Mouse (Mus musculus) gastrocnemius, adult 8-10 months (tissue): Measurements from ENCODE around the gene Mrps33. TPM values are rescaled to one million over a fixed set of nuclear protein-coding genes. Genes with fewer than 3 reads are reported as not detected.

Experiments used
- DNase-seq, 2 experiments: peaks; one replicate each; pipeline ENCODE4 v3.0.0; 2022; ENCODE audit warnings: low spot score in 2 of 2
- total RNA-seq, 4 experiments: library from RNA; stranded (reverse); gene quantifications; 2 replicates each; pipeline ENCODE4 v1.2.4; 2022

Mrps33 gene
- total RNA-seq = 10 to 100 TPM; 53.7 to 60.8 (median 56.4) TPM

GRCm38 (mm10) chr6:39810612-39811116 lies at the start of gene Mrps33:
Mrps33 (minus strand) TSS chr6:39810988.
- DNase-seq = peak; percentile 97

GRCm38 (mm10) chr6:39849667-39850066 lies 38.9 kb upstream of the Mrps33 start:
- no peak for DNase-seq

DNA sequence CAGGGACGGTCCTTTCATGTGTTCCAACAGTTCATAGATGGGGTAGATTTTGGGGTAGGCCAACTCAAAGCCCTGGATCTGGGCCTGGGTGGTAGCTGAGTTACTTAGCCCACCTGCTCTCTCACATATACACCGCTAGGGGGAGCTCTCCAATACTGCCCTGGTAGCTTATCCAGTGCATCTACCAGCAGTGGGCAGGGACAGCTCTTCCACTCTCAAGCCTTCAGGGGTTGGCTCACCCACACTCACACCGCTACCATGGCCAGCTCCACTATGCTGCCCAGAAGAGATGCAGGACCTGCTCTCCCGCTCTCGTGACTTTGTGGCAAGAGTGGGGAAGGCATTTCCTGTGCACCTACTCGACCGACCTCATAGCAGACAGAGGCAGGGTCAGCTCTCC lies 38.0 kb upstream of the Mrps33 start:
- DNase-seq = no peak

DNA sequence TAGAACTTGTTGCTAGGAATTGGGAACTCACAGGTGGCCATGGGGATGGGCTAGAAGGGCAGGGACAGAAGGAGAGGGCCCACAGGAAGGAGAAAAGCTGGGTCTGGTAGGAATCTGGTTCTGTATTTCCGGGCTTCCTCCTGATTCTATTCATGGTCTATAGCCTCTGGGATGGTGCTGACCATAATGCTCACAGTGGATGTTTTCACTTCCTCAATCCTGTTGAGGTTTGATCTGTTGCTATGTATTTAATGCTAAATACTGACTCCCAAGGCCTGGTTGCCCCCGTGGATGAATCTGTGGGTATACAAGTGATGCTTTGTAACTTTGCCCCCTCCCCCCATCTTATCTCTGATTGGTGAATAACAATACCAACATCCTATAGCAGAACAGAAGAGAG lies 36.8 kb upstream of the Mrps33 start:
- no peak for DNase-seq

DNA sequence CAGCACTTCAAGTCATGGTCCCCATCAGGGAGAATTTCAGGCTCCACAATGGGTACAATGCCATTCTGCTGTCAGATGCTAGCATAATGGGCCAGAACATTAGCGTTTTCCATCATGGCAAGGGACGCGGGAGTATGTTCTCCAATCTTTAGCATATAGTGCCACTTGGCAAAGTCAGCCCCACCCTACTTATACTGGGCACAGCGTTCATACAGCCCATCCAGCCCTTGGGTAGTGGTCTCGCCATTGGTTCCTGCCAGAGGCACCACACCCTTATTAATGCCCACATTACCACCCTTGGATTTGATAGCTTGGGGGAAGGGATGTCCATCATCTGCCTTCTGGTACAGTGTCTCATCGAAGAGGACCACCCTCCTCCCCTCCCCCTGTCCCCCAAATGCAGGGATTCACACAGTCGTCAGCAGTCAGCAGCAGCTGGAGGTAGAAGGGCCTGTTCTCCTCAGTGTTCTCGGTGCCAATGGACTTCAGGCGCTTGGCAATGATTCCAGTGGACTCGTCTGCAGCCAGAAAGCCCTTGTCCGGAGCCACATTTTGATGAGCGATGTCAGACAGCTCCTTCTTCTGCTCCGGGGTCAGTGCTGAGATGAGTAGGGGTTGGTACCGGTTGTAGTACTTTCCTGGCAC lies 33.0 kb upstream of the Mrps33 start:
- no peak for DNase-seq

DNA sequence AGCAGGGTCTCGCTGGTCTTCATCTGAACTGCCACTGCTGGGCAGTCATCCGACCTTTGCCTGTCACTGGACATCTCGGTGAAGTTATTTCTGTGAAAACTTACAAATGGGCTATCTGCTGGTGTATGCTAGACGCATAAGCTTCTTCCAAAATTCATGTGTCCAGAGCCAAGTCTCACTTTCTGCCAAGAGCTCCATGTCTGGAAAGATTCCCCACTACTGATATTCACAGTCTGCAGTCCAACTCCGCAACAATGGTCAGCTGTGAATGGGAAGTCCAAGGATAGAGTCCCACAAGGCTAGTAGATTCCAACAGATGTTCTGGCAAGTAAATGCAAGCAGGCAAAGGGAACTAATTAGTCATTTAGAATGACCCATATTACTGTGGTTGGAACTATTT lies 17.9 kb upstream of the Mrps33 start:
- DNase-seq = peak; percentile 30 to 43

- DNase-seq = no peak
These were observed 10.5 kb upstream of the Mrps33 start for GRCm38 (mm10) chr6:39821241-39821640.

GRCm38 (mm10) chr6:39818922-39819321 lies 8.1 kb upstream of the Mrps33 start:
- no peak for DNase-seq

GRCm38 (mm10) chr6:39808511-39808910 lies 2.3 kb downstream of the Mrps33 start:
- no peak for DNase-seq

GRCm38 (mm10) chr6:39807050-39807560 lies 3.7 kb downstream of the Mrps33 start:
- no peak for DNase-seq

GRCm38 (mm10) chr6:39806336-39806735 lies 4.5 kb downstream of the Mrps33 start:
- DNase-seq = no peak

GRCm38 (mm10) chr6:39805916-39806315 lies 4.9 kb downstream of the Mrps33 start:
- DNase-seq = no peak

DNA sequence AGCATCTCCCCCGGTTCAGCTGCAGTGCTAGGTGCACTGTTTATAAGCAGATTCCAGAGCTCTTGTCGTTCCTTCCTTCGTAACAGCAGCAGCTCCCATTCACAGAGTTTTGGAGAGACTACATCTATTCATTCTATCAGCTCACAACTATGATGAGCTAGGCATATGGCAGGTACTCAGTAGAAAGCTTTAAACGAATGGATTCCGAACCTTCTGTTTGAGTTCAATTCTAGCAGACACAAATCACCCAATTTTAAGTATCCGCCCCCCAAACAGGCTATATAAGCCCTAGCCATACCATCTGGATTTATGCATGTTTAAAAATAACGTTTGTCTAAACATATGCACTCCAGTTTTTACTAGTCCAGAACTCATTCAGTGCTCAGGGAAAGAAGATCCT lies 9.8 kb downstream of the Mrps33 start:
- DNase-seq = no peak

GRCm38 (mm10) chr6:39797076-39797475 lies 13.7 kb downstream of the Mrps33 start:
- no peak for DNase-seq

DNA sequence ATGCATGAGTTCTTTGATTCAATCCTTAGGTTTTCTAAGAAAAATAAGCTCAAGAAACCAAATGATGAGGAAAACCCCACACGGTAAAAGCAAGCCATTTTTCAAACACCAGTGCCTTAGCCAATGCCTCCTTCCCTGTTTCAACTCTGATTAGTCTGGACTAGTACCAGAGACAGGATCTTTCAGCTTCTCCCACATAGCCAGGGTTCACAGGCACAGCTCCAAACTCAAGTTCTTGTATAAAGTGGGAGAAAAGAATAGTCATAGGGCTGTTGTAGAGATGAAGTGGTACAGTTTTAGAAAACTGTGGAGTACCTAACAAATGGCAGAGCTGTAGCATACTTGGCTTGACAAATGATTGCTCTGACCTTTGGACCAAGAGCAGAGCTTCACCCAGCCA lies 14.6 kb downstream of the Mrps33 start:
- no peak for DNase-seq

DNA sequence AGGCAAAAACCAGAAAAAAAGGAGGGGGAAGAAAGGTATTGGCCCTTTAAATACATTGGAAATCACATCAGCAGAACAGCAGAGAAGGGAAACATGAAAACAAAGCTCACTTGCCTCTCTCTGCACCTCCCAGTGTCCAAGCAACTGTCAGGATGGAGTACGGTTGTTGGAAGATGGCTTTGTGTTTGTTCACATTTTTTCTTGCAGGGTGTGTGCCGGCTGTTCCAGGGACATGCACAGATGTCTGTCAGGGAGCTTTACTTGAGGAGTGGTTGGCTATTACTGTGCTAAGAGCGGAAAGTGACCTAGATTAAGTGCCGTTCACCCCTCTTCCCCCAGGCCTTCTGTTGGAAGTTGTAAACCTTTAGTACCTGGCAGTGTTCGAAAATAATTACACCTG lies 19.0 kb downstream of the Mrps33 start:
- no peak for DNase-seq

GRCm38 (mm10) chr6:39788408-39788807 lies 22.4 kb downstream of the Mrps33 start:
- DNase-seq = no peak

DNA sequence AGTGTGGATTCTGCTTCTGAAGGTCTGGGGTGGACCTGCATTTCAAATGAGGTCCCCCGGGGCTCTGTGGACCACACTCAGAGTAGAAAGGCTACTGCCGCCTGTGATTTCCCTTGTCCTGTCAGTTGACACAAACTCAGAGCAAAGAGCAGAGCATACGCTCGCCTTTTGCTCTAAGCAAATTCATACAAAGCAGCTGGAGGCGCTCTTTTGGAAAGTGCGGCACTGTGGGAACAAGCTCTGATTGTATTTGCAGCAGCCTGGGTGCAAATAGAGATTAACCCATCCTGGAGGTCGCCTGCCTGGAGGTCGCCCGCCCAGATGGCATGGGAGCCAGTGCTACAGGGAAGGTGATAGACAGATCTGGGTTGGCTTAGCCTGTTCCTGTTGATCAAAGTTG lies 23.0 kb downstream of the Mrps33 start:
- no peak for DNase-seq

DNA sequence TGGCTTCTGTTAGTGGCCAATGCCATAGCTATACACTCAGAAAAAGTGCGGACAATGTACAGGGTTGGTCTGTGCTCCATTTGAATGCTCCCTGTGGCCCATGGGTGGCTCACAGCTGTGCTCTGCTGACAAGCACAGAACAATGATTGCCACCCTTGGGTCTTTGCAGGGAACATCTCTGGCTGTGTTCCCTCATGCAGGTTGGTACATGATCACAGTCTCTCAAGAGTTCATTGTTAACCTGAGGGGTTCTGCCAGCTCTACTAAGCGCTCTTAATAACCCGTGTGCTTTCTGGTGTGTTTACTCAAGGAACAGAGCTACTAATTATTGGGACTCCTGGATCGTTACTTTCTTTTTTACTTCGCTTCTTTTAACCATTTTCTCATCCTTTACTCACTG lies 24.8 kb downstream of the Mrps33 start:
- DNase-seq = no peak

DNA sequence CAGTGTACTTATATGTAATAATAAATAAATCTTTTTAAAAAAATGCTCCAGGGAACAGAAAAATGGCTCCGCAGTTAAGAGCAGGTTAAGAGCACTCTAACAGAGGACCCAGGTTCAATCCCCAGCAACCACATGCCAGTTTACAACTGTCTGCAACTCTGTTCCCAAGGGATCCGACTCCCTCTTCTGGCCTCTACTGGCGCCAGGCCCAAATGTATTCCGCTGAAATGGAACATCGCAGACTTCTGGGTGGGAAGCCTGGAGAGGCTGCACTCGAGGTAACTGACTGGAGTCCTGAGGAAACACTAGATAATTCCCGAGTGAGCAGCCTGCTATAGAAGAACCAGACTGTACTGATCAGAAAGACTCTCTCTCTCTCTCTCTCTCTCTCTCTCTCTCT lies 27.3 kb downstream of the Mrps33 start:
- DNase-seq = no peak

- DNase-seq = no peak
These were observed 28.2 kb downstream of the Mrps33 start for GRCm38 (mm10) chr6:39782618-39783017.

DNA sequence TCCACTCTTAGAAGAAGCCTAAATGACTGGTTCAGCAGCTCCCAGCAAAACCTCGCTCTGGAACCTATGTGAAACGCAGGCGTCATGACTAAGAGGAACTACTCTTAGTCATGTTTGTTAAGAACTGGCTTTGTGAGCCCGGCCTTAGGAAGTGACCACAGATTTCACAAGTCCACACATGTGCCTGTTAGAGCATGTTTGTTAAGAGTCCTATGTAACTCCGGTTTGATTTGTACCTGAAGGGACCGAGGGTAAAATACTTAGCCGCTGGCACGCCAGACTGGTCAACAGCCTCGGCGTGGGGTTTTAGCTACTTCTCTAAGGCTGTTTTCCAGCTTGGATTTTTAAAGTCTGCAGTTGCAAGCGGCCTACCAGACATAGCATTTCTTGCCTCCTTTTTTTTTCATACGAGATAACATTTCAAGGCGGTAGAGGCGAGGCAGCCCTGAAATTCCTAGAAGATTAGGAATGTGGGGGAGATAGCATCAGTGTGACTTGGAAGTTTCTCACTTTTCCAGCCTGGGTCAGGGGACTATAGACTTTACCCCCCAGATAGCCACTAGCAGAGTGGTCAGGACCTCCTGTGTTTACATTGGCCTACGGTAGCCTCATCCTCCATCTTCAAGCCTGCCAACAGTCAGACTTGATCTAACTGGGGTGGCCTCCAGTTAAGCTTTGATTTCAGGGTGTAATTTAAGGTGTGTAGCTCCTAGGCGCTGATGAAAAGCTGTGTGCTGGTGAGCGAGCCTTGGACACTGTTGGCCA lies 28.8 kb downstream of the Mrps33 start:
- no peak for DNase-seq
